Mouse (Mus musculus): ENCODE data around the gene Setd3.

Gene Setd3

DNA sequence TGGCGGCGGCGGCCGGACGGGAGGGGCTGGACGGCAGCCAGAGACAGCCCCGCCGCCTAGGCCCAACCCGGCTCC lies at the start of gene Setd3:
Gene Setd3, minus strand, starts transcription at position 69 of the 75 bp plus-strand sequence.
- no peak for DNase-seq (ENCODE audit: inconsistent age in 2 of 2, low spot score in 1 of 2)

DNA sequence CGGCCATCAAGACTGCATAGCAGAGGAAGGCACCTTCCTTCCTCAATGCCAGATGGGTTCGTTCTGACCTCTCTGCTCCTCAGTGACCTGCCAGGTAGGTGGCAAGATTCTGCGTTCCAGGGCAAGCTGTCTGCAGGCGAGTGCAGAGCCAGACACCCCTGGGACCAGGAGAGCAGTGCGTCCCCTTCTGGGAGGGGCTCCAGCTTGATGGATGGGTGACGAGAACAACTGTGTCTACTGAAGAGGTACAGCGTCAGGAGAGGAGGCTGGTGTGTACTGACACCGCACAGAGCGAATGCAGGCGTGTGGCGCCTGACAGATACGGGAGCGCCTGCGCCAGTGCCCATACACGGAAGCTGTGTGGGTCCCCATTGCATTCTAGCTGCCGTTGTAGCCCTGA lies 48.4 kb upstream of the Setd3 start:
- DNase-seq (ENCODE audit: inconsistent age in 2 of 2, low spot score in 1 of 2), result no peak

DNA sequence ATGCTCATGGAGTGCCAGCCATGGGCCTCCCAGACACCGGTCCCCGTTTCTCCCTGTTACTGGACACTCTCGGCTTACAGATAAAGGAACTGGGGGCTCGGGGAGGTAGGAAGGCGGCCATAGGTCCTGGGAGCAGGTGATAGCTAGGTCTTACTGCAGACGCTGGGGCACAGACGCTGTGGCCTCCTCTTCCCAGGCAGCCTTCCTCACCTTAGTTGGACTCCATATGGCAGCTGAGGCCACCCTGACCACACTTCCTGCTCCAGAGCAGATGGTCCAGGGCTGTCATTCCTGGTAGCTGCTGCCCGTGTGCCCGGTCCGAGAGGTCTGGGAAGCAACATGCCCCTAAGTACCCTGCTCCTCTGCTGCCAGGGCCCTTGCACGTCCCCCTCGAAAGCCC lies 47.8 kb upstream of the Setd3 start:
- DNase-seq (ENCODE audit: inconsistent age in 2 of 2, low spot score in 1 of 2), result no peak

DNA sequence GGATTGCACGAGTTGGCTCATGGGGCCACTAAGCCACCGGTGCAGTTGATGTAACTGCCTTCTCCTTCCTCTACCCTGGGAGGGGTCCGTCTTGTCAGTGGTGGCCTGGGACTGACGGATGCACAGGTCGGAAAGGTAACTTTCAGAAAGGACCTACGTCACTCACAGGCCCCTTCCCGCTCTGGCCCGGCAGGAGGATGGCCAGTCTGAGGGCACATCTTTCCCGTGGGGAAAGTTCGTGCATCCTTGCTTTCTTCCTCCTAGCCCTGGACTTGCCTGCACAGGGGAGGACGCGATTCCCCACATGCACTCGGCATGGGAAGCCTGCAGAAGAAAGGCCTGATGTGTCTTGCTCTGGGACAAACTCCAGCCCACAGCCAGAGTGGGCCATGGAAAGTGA lies 47.1 kb upstream of the Setd3 start:
- no peak for DNase-seq (ENCODE audit: inconsistent age in 2 of 2, low spot score in 1 of 2)

DNA sequence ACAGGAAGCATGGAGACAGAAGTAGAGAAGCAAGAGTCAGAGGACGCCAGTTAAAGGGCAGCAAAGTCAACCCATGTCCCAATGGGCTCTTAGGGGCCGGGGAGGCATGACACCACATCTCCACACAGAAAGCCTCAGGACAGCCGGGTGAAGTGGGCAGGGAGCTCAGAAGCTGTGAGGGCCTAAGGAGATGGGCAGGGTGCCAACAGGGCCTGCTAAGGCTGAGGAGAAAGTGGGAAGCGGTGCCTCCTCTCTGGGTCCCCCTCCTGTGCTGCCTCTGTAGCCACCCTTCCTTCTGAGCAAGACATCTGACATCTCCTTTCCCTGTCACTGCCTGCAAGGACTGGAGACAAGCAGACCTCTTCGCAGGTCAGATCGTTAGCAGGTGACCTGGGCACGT lies 46.7 kb upstream of the Setd3 start:
- DNase-seq (ENCODE audit: inconsistent age in 2 of 2, low spot score in 1 of 2), result no peak

DNA sequence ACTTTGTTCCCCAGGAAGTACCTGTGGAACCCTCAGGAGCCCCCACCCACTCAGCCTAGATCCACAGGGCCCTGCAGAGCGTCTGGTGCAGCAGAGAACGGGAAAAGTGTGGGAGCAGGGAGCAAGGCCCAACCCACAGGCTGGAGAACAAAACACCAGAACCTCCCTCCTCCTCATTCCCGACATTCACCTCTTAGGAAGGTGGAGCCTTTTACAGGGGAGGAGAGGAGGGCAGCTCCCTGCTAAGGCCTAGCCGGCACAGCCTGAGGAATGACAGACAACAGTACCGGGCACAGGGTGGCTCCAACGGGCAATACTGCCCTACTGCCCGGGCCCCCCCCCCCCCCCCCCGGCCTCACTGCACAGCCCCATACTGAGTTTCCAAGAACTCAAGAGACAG lies 44.2 kb upstream of the Setd3 start:
- DNase-seq (ENCODE audit: inconsistent age in 2 of 2, low spot score in 1 of 2), result no peak

DNA sequence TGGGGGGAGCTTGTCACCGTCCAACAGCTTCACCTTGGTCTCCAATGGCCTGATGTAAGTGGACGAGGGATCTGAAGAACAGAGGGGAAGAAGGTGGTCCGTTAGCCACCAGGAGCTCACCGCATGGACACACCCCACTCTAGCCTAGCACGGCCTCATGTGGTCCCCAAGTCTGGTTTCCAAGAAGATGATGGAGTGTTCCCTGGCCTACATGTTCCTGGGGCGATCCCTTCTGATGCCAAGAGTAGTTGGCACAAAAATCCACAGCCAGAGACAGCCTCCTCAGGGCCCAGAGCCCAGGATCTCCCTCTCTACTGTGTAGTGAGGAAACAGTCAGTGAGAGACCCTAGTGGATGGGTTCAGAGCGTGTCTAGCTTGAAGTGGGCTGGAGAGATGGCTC lies 42.6 kb upstream of the Setd3 start:
- DNase-seq (ENCODE audit: inconsistent age in 2 of 2, low spot score in 1 of 2), result no peak

DNA sequence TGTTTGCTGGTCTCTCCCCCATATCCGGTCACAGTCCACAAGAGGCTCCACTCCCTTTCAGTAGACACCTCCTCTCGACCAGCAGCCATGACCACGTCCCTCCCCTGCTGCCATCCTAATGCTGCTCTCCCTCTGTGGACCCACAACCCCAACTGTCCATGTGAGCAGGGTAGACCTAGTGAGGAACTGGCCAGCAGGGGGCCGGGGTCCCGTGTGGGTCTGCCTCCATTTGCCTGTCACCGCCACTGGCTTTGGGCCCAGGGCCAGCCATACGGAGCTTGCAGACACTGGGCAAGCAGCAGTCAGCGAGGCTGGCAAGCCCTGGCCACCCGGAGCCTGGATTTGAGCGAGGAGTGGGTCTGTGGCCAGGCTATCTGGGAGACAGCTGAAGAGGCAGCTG lies 42.1 kb upstream of the Setd3 start:
- DNase-seq (ENCODE audit: inconsistent age in 2 of 2, low spot score in 1 of 2), result no peak

DNA sequence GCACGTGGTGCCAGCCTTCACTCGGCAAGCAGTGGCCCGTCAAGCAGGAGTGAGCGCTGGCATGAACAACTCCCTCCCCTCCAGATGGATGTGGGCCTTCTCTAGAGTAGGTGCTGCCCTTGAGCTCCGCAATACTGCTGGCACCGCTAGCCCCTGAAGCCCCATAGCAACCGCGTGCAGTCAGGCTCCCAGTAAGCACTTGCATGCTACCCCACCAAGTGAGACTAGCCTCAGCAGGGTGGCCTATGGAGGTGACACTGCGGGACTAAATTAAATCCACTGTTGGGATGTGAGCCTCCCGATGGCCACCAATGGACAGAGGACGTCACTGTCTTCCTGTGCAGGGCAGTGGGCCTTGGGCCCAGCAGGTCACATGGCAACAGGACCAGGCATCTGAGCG lies 41.5 kb upstream of the Setd3 start:
- DNase-seq (ENCODE audit: inconsistent age in 2 of 2, low spot score in 1 of 2), result peak in 1 of 2 experiments; percentile 72

DNA sequence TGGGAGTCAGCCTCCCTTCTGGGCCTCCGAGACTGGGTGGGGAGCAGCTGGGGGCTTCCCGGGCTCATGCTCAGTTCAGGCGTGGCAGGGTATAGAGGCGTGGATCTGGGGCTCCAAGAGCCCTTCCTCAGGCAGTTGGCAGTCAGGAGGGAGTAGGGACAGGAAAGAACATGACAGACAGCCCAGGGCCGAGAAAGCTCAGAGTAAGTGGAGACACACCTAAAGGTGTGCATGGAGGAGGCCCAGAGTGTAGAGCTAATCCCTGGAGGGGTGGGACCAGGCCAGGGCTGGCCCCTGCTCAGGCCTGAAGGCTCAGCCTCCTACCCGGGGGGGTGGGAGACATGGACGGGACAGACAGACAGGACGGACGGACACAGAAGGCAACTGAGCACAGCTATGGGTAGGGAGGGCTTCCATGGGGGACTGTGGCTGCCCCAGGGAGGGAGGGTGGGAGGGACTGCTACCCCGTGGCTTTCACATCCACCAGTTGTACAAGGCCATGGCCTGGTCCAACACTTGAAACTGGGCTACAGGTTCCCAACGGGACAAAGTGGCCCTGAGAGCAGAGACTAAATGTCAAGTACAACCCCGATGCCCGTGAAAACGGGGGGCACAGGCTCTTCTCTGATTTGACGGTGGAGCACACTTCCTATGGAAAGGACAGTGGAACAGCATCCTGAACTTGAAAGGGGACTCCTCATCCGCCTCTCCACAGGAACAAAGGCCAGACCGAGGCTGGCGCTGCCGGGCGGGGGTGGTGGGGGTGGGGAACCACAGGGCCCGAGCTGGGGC lies 40.9 kb upstream of the Setd3 start:
- peak in 1 of 2 experiments; percentile 61 for DNase-seq (ENCODE audit: inconsistent age in 2 of 2, low spot score in 1 of 2)

DNA sequence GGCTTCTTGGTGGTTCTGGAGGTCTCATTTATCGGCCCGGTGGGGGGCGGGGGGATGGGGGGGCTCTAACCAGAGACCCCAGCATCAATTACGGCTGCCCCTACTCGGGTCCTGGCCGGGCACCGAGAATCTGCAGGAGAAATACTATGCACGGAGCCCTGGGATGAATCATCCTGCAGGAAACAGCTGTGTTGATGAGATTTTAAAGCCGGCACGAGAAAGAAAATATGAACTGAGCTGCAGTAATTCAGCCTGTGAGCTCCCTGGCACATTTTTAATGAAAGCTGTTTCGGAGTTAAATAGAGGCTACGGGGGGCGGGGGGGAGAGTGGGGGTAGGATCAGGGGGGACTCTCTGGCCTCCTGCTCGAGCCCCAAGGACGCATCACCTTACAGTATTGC lies 40.0 kb upstream of the Setd3 start:
- no peak for DNase-seq (ENCODE audit: inconsistent age in 2 of 2, low spot score in 1 of 2)

DNA sequence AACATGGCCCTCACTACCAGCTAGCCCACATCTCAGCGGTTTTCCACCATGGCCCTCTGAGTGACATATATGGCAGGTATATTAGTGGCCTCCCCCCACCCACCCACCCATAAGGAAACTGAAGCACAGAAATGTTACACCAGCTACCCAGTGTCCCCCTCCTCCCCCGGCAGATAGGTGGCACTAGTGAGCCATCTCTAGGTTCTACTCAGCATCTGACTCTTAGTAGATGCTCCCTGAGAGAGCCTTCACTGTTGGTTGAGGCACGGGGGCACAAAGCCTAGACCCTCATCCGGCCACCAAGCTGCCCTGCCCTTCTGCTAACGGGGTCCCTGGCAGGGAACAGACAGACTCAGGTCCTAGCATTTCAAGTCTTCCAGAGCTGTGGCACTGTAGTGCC lies 38.5 kb upstream of the Setd3 start:
- peak; percentile 60 to 86 for DNase-seq (ENCODE audit: inconsistent age in 2 of 2, low spot score in 1 of 2)

DNA sequence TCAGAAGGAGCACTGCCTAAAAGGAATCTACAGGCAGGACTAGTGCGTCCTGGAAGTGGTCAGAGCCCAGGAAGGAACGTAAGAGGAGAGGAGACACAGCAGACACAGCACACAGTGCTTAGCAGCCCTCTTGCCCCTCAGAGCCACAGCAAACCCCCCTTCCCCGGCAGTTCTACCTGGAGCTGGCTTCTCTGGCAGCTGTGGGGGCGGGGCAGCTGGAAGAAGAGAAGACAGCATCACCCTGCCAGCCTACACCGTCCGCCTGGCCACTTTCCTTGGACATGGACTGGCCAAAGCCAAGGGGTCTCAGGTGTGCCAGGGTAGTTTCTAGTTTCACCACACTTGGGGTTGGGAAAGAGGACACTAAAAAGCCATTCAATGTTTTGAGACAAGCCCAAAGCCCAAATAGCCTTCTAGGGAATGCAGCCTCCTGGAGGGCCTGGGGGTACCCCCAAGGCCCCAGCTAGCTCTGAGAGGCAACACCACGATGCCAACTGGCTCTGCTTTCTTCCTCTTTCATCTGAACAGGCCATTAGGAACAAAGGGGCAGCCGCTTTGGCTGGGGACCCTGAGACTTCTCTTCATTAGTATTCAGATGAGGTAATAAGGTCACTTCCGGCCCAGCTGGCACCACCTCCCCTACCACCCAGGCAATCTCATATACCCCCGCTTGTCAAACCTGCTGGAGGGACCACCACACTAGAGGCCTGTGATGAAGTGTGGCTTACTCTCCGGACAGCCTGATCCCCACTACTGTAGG lies 37.7 kb upstream of the Setd3 start:
- DNase-seq (ENCODE audit: inconsistent age in 2 of 2, low spot score in 1 of 2), result no peak

DNA sequence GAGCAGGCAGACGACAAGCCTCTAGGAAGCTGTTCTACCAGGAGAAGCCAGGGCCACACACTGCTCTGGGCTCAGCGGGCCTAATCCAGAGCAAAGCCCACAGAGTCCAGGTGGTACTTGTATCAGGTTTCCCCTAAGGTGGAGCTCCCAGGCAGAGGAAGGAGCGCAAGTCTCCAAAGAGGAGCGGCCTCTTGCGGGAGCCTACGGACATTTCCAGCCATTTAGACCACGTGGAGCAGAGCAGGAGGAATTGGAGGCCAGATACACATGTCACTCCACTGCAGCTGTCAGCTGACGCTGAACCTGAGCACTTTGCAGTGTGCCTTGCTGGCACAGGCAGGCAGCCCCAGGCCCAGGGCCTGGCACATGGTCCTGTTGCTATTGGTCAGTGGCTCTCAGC lies 36.0 kb upstream of the Setd3 start:
- no peak for DNase-seq (ENCODE audit: inconsistent age in 2 of 2, low spot score in 1 of 2)

DNA sequence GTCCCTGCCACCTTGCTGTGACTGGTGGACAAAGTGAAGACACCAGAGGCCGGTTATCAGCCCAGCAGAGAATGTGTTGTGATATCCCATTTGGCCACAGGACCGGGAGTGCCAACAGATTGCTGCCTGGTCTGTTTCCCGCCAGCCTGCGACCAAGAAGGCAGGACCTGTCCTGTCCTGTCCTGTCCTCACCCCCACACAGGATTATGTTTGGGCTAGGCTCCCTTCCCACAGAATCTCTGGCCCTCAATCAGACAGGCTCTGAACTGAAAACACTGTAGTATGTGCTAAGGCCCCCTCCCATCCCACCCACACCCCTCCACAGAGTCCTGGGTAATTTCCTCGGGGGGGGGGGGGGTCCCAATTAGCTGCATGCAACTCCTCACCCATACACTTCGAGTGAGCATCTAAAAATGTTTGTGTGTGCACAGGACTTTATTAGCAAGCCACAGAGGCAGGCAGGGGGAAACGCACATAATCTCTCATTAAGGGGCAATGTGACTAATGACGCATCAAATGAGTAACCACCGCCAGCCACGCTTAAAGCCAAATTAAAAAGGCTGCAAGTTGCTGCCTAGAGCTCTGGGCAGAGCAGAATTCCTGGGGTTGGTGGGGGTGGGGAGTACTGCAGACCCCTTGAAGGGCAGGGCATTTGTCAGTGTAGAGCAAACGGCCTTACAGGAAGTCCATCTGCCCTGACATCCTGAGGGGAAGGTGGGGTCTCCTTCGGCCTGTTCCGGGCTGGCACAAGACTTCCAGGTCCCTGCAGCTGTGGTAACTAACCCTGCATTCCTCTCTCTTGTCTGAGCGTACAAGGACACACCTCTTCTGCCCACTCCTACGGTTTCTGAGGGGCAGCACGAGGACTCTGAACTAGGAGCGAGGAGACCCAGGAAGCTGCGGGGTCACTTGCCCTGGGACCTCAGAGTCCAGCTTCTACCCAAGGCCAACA lies 34.3 kb upstream of the Setd3 start:
- peak in 1 of 2 experiments; percentile 79 for DNase-seq (ENCODE audit: inconsistent age in 2 of 2, low spot score in 1 of 2)

DNA sequence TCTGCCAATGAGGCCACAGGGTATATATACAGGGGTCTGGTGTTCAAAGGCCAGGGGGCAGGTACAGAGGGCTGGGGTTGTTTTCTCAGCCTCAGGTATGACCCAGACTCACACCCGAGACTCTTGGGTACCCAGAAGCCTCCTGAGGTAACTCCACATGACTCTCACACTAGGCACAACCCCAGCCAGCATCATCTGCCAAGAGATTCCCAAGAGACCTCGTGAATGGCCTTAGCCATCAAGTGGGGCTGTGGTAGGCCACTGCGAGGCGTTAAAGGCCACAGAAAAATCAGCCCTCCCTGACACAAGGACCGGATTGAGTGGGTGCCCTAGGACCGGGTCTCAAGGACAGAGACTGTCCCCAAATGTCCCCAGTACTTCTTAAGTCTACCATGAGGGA lies 33.4 kb upstream of the Setd3 start:
- no peak for DNase-seq (ENCODE audit: inconsistent age in 2 of 2, low spot score in 1 of 2)

DNA sequence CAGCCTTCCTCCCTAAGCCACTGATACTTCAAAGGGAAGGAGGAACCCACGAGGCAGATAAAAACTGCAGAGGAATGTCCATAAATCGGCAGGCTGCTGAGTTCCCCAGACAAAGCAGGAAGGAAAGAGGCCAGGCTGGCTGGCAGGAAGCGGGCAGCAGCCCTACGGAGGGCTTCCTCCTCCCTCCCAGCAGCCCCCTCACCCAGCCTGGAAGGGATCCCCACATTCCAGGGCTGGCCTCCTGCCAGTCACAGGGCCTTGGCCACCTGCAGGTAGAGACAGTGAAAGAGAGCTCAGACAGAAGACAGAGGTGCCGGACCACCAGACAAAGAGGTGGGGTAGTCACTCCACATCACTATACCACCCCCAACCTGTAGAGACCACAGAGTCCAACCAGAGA lies 33.0 kb upstream of the Setd3 start:
- peak in 1 of 2 experiments; percentile 58 for DNase-seq (ENCODE audit: inconsistent age in 2 of 2, low spot score in 1 of 2)

DNA sequence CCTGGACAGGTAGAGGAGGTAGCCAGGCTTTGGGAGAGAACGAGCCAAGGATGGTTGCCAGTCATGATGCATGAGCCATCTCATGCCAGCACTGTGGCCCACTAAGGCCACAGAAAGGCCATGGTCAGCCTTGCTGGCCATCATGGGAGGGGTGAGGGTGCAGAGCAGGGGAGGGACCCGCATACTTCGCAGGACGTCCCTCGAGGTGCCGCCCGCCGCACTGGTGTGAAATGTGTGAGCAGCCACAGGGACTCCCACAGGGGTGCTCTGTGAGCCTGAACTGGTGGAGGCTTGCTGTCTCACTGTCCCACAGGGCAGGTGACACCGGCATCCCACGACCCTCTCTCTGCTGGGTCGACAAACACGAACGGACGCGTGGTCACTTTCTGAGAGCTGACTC lies 31.5 kb upstream of the Setd3 start:
- DNase-seq (ENCODE audit: inconsistent age in 2 of 2, low spot score in 1 of 2), result no peak

DNA sequence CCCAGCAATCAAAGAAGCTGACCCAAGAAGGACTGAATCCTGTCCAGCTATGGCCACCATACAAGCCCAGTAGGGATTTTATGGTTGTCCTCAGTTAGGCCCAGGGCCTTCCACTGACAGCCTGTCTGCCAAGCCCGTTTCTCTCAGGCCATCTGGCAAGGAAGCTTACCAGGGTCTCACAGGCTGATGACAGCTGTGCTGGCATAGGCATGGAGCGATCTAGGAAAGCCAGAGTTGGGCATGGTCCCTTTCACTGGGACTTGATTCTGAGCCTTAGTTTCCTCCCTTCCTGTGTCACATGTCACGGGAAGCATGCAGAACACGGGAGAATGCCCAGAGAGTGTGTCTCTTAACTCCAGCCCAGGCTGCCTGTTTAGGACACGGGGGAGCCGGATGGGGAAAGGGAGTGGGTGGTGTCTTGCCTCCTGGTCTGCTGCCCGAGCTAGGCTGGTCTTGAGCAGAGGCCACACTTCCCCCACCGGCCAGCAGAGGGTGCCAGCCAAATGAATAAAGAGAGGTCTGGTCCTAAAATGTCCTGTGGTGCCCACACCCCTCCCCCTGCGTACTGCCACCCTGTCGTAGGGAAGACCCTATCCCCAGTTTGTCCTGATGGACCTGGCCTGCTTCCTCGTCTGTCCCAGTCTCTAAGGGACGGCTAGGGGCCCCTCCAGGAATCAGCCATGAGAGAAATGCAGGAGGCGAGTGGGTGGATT lies 29.8 kb upstream of the Setd3 start:
- DNase-seq (ENCODE audit: inconsistent age in 2 of 2, low spot score in 1 of 2), result peak; percentile 67 to 88

DNA sequence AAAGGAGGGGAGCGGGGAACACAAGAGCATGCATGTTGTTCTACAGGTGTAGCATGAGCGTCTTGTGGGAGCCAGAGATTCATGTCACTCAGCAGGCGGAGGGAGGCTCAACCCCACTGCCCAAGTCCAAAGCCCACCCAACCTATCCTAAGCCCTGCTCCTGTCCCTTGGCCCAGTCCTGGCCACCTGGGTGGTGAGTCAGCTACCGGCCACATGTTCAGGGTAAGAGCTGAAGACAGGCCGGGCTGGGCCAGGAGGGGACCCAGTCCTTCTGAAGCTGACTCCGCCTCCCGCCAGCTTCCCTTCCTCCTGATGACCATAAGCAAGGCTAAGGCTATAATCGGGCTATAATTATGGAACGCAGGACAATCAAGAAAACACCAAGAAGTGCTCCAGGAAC lies 29.1 kb upstream of the Setd3 start:
- DNase-seq (ENCODE audit: inconsistent age in 2 of 2, low spot score in 1 of 2), result no peak

DNA sequence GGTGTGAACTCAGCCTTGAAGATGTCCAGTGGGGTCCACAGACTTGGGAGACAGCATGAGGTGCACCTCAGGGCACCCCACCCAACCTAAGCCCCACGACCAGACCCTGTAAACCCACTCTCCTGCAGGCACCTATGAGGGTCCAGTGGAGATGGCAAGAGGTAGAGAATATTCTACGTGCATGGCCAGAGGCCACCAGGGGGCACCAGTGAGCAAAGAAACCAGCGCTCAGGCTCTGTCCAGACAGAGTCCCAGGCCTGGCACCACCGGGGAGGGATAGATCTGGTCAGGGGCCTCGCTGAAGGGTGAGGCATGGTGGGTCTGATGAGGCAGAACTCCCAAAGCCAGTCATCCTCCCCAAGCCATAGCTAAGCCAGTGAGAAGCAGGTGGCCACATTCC lies 27.5 kb upstream of the Setd3 start:
- peak; percentile 68 to 89 for DNase-seq (ENCODE audit: inconsistent age in 2 of 2, low spot score in 1 of 2)

Measured in adrenal gland, adult (tissue).